Mouse (Mus musculus) megakaryocyte, adult 5-6 weeks (primary cell): Measurements from ENCODE around the gene Foxn3. TPM values are rescaled to one million over a fixed set of nuclear protein-coding genes. Genes with fewer than 3 reads are reported as not detected.

Source experiments
- ATAC-seq: 2 replicates; pipeline ENCODE4 v1.8.0; 2016; ENCODE audit warnings: mild to moderate bottlenecking, inconsistent platforms; ENCODE audit not compliant: poor library complexity, severe bottlenecking
- total RNA-seq, 2 experiments: library from RNA; stranded (forward) in 1 of 2; stranded (reverse) in 1 of 2; fragments of 153-499, 151-499 nt in 1 of 2; fragments of 221-1000, 200-1000 nt in 1 of 2; gene quantifications; 2 replicates each; pipeline versions ENCODE4 v1.2.3 to v1.2.4; 2015 to 2017

Gene Foxn3
- total RNA-seq, 2 experiments from 2014 or later, result 19.6 to 45.6 TPM

DNA sequence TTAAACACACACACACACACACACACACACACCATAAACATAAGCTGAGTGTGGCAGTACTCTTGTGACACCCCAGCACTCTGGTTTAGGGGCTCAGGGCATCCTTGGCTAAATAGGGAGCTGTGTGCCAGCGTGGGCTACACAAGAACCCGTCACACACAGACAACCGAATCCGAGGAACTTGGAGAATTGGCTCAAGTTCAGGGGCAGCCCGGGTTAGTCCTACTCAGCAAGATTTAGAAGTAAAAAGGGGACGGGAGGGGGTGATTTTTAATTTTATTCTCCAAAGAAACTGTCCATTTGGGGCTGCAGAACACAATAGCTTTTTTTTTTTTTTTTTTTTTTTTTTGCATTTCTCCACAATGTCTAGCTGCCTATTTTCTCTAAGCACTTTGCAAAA, 332.1 kb downstream of the Foxn3 start:
- ATAC-seq, result no peak

DNA sequence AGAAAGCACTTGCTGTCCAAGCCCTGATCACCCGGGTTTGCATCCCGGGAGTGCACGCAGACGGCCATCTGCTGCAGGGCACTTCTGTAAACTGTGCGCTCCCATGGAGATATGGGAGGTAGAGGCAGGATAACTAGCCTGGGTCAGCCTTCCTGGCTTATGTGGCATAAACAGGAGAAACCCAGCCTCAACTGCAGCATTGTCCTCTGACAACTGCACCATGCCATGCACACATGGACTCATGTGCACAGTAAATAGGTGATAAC, 332.7 kb downstream of the Foxn3 start:
- no peak for ATAC-seq

DNA sequence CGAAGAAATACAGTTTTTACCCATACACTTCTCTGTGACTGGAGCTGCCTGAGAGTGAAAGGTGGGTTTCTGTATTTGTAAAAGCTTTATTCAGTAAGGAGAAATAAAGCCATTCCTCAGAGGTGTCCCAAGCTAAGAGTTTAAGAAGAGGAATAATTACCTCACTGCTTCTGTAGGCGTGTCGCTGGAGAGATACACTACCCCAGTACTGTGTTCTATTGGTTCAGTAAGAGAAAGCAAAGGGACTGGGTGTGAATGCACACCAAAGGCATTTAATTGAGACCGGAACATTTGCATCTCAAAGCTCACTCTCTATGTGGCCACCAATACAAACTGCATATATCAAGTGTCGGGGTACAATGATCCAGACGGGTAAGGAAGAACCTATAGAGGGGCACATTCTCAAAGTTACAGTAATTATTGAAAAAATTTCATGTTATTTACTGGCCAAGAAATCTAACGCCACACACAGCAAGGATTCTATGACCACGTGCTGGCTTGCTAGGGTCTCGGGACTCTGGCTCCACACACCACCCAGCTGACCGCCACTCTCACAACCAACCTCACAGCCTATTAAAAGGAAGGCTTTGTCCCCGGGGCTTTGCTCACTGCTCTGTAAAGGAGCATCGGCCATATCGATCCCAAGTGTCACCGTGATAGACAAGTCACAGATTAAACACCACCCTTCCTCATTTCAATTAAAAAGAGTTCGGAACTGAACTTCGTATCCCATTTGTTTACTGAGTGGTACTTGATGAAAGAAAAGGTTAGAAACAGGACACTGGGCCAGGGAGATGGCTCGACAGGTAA, 333.2 kb downstream of the Foxn3 start:
- ATAC-seq, result no peak

DNA sequence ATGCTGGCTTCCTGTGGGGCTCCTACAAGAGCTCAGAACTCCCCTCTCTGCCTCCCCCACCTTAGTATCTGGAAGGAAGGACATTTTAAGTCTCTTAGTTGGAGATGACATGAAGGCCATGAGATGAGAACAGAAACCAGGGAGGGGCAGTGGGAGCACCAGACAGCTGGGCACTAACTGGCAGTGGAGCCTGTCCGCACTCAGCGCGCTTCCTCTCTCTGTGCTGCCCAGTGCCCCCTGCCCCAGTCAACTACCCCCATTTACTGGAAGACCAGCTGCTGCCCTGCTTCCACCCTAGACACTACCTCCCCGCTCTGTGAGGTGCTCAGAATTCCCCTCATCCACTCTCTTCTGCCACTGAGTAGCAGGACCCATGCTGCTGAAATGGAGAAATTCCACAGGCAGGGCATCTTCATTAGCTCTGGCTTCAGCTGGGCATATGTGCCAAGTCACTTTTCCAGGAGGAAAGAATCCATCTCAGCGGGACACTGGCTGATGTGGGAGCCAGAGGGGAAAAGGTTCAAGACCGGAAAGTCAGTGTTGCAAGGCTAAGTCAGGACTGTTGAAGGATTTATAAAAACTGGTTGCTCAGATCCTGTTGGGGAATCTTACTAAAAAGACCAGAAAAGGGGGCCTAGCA, 335.9 kb downstream of the Foxn3 start:
- peak; percentile 54 for ATAC-seq

DNA sequence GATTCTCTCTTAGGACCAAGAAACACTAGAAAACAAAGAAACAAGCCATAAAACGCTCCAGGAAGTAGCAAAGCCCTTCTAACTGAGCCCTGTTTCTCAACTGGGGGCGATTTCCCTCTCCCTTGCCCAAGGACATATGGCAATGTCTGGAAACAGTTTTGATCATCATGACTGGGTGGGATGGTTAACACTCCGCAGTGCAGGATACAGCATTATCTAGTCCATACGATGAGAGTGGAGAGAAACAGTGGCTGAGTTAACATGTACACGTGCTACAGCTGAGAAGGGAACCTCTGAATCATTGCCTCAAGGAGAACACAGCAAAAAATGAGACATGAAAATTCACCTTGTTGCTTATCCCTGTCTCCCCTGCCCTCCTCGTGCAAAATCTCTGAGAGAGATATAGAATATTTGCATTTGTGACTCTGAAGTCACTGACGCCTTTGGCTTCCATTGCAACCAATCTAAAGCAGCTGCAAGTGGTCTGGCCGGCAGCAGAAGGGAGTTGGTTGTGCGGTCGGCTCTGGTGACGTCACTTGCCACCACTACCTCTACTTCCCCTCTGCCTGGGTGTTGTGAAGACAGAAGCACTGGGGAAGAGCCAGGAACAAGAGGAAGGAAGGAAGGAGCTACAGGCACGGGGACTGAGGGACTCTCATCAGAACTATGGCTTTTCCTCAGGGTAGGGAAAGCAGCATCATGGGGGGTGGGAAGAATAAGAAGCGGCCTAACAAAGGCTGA, 338.3 kb downstream of the Foxn3 start:
- ATAC-seq, result peak; percentile 91

DNA sequence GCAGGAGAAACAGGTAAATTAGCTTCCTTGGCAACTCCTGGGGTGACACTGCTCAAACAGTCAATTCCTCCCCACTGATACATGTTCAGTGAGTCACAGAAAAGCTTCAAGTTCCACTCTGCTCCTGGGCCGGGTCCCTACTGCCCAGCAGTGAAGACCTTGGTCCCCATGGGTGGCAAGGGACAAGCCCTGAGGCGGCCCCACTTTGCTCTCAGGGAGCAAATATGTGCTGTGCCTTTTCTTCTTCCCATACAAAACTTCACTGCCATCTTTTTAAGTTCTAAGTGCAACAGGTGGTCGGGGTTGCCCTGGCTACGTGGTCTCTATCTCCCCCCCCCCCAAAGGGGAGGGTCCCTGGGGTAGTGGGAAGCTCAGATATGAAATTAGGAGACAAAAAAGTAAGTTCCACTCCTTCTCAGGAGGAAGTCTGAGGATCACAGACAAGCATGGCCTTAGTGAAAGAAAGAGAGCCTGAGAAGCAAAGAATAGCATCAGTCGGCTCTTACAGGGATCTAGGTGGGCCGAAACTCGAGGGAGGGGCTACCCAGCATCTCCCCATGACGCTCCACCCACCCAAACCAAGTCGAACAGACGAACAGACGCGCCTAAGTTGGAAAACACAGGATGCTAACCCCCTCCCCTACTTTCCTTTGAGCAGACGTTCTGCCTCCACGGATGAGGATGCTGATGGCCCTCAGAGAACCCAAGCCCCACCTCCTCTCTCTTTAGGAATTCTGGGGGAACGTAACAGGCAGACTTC, 342.1 kb downstream of the Foxn3 start:
- no peak for ATAC-seq

DNA sequence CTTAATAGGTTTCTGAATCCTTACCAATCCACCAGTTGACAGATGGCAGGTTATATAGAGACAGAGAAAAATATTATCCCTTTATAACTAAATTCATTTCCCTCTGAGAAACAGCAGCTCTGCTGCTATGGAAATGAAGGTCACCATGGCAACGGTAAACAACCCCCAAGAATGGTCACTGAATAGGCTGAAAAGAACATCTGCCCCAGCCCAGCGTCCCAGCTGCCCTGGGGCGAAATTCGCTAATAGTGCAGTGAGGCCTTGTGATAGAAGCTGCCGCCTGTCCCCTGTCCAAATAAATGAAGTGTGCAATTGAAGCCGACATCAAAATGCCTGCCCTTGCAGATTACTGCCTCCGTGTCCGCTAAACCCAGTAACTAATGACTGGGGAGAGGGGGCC, 343.0 kb downstream of the Foxn3 start:
- no peak for ATAC-seq

DNA sequence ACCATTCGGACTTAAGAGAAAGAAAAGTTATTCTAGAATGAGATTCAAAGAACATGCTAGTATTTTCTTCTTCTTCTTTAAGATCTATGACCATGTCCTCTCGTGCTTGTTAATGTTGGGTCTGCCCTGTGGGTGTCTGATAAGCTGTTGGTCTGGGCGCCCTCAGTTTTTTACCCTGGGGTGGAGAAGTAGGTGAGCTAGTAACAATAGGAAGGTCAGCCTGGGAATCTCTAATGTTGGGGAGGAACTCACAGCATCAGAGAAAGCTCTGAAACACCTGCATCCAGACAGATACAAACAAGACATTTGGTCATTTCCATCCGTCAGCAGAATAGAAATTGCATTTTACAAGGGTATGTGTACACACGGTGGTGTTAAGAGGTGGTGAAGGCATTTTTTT, 343.6 kb downstream of the Foxn3 start:
- ATAC-seq, result no peak

DNA sequence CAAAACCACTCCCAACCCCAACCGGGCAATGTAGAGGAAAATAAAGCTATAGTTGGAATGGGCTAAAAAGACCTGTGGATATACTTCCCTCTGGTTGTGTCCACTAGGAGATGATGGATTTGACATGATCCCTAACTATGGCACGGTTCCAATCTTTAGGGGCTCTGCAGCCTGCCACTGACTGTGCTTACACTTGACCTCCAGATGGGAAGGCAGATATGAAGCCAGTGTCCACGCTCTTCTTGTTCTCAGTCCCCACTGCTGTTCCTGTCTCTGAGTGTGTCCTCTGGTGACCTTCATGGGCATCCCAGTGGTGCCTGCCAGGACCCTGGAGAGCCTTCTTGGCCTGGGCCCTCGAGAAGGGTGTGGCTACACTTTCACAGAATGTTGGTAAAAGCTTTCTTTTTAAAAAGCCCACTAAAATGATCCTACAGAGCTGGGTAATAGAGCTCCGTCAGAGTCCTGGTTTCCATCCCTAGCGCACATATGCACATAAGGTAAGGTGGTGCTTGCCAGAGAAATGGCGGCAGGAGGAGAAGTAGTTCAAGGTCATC, 346.2 kb downstream of the Foxn3 start:
- no peak for ATAC-seq

DNA sequence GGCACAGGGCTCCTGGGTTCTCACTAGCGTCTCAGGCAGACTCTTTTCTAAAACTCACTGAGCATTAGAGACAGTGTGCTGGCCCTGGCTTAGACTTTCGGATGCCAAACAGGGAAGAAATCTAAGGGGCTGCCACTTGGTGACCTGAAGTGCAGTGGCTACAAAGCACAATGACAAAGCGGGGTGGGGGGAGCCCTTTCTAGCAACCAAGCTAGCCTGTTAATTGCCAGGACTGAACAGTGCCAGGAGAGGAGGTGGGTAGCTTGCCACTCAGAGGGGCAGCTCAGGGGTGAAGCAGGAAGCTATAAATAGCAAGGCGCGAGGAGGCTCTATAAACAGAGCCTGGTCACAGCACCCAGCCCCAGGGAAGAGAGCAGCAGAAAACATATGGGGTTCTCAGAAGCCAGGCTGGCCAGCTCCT, 347.0 kb downstream of the Foxn3 start:
- no peak for ATAC-seq

DNA sequence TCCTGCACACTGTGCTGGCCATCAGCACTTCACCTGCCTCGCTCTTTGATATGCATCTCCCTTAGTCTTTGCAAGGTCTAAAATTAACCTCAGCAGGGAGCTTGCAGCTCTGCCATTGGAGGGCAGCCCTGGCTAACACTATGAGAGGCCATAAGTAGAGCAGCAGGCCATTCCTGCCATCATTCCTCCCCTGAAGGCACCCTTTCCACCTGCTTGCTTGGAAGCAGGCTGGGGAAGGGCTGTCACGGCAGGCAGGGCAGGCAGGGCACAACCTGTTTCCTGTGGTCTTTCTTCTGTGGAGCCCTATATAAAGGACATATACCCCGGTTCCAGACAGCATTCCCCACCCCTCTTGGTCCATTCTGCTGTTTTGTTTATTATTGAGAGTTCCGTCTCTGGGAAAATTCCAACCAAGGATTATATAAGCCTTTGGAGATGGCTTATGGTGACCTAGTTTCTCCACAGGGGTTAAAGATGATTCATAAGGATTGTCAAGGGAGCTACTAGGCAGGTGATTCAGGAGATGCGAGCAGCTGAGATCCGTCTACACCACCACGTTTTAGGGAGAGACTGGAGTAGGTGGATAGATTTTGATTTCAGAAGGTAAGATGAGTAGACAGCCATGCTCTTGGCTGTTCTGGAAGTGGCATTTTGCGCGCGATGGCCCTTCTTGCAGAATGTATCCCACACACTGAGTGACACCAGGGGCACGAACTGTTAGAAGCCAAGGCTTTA, 347.7 kb downstream of the Foxn3 start:
- ATAC-seq, result no peak

DNA sequence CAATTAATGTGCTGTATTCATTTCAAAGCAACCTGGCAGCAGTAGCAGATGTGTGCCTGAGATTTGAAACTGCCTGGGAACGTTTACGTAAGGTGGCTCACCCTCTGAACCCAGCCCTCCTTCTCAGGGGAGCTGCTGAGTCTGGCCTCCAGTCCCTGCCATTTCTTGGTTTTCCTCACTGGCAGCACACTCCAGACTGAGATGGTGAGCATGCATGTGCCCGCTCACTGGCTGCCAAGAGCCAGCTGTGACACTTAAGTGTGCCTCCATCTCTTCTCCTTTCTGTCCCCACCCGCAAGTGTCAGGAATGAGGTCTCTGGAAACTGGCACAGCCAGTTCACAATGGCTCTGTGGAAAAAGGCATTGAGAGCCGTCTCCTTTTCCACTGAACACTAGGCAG, 349.3 kb downstream of the Foxn3 start:
- ATAC-seq, result no peak

DNA sequence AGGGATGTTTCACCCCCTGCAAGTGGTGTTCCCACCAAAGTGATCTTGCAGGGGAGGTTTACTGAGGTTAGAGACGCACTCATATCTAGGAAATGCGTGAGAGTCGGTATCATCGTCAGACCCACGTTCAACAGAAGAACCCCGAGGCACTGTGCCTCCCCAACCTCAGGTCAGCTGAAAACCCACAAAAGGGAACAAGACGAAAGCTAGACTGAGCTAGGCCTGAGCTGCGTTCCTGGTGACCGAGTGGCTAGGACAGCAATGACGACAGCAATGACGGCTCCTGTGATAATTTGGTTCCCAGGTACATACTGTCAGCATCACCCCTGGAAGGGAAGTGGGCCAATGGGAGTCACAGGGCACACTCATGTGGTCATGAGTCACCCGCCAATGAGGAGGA, 350.2 kb downstream of the Foxn3 start:
- peak; percentile 54 for ATAC-seq

DNA sequence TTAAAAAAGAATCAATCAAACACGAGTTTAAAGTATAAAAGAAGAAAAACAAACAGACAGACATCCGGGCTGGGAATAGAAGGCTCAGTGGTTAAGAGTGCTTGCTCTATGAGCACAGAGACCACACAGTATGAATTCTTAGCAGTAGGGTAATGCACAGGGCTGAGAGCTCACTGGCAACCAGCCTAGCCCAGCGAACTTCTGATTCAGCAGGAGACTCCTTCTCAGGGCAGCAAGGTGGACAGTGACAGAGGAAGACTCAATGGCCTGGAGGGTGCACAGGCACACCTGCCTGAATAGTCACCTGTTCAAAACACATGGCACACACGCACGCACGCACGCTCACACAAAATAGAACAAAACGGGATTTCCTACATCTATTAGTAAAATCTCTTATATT, 353.6 kb downstream of the Foxn3 start:
- no peak for ATAC-seq

DNA sequence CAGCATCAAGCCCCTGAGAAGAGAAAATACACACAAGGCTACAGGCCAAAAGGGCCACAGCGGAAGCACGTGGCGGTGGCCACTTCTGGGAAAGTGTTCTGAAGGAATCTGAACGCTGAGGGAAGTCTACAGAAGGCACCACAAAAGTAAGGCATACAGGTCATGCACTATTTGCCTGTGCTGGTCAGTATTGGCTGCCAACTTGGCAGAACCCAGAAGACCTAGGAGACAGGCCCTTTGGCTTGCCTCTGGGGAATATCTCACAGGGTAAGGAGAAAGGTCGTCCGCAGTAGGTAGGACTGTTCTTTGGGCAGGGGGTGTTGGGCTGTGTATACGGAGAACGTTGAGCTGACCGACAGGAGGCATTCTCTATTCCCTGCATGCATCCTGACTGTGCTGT, 355.1 kb downstream of the Foxn3 start:
- ATAC-seq, result no peak

DNA sequence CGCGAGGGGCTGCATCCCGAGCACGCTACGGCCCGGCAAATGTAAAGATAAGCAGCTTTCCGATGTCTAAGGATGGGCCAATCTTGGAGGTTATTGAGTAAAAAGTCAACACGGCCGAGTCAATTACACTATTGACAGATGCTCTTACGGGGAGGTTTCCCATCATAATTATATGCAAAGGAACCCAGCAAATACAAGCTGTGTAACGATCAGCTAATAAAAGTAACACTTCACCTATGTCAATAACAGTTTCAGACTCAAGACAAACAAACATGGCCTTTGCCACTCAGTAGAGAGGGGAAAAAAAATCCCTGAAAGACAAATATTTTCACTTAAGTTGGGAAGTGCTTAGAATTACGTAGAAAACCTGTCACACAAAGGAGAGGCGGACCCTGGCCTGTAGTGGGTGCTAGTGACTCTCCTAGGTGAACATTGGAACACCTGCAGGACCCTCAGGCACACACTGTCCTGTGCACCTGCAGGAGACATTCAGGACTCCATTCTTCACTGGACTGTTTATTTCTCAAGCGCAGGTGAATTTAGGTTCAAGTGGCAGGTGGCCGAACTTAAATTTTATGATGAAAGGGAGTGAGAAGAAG, 356.3 kb downstream of the Foxn3 start:
- ATAC-seq, result no peak

DNA sequence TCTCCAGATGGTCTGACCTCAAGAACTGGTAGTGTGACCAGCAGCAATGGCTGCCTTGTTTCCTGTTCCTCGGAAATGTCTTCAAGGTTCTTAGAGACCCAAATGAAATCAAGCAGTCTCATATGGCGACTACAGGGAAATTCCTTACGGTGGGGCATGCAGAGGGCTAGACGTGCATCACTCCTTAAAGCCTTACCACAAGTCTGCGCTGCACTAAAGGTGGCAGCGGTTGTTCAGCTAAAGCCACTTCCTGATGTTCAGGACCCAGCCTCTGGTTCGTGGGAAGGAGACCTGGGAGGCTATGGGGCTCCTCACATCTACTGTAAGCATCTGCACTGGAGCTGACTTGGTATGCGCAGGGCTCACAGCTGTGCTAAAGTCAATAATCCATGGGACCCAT, 357.6 kb downstream of the Foxn3 start:
- ATAC-seq, result no peak

DNA sequence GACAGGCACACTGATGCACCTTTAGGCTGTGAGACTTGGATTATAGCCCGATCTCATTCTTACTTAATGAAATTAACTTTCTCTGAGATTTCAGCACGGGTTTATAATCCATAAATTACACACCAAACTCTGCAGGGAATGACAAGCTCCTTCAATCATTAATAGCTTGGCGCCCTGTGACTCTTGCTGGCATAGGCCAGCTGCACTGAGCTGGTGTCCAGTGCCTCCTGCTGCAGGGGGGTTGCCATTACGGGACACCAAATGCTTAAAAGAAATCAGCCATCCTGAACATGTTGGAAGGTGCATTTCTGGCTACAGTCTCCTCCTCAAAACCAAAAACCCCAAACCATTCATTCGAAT, 364.3 kb downstream of the Foxn3 start:
- no peak for ATAC-seq

DNA sequence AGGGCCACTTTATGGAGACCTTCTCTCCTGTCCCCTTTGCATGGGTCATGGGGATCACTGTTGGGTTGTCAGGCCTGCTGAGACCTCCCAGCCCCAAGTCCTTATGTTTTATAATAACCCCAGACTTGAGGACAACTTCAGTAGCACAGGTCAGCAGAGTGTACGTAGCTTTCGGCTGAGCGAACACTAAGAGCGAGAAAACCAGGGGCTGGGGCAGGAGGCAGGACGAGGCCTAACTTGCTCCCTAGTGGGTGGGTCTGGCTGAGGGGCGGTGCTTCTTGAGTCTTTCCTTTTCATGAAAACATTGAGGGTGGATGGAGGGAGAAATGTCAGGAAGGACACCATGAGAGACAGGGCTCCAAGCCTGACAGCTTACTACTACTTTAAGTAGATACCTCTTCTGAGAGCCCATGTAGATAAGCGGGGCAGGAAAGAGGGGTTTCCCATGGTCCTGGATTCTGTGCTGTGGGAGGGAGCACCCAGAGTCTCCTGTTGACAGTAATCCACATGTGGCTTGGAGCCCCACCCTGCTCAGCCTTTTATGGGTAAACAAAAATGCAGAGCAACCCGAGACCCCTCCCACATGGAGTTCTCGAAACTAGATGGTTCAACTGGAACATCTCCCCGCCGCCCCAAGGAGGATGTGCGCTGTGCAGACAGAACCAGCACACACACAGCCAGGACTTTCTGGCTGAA, 364.8 kb downstream of the Foxn3 start:
- ATAC-seq, result no peak

DNA sequence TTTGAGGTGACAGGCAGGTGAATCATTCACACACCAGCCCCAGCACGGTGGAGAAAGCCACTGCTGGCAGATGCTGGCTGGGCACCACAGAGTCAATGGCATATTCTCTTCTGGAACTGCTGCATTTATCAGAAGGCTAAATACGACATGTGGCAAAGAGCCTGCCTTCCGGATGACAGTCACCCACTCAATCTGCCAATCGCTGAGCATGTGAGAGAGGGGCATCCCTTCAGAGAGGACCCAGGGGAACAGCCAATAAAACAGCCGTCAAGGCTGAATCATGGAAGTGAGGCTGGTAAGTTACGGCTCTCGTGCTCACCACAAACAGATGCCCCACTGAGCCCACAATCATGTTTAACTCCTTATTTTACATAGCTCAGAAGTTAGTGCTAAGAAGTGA, 366.4 kb downstream of the Foxn3 start:
- ATAC-seq, result no peak
